Mouse (Mus musculus) heart, postnatal 0 days (tissue): ENCODE data around the gene Opa3.

Experiments used
- CTCF ChIP-seq: IDR thresholded peaks from 2 replicates; pipeline ENCODE4 v1.5.1; 2016; ENCODE audit warnings: antibody characterized with exemption, control low read depth, low read depth
- EP300 ChIP-seq: IDR thresholded peaks from 2 replicates; pipeline ENCODE4 v1.6.1; 2016; ENCODE audit warnings: antibody characterized with exemption, low read depth

DNA sequence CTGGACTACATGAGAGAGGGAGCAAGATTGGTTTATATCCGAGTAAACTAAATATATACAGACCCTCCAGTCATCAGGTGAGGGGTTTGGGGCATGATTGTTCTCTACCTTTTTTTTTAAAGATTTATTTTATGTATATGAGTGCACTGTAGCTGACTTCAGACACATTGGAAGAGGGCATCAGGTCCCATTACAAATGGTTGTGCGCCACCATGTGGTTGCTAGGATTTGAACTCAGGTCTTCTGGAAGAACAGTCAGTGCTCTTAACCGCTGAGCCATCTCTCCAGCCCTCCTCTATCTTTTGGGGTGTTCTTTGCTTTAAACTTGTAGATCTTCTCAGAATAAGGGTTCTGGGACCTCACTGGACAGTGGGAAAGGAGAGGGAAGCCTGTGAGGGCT is 8.1 kb upstream of the Opa3 start:
- TF ChIP-seq CTCF (no peak), EP300 (no peak)
